Mouse (Mus musculus): Measurements from ENCODE around the gene Junb.

GRCm38 (mm10) chr8:84956768-84957167, 21.8 kb downstream of the Junb start:
- TF ChIP-seq MAX (IDR thresholded peaks at IDR 0.05) (no peak), CEBPB (IDR thresholded peaks at IDR 0.05; ENCODE audit: low read depth) (peak; percentile 12)

All from C2C12 (cell line).